Mouse (Mus musculus) ES-E14 (cell line): ENCODE results near the gene Slc35f1.

ENCODE experiments used
- CHD2 ChIP-seq: IDR thresholded peaks from 2 replicates; pipeline ENCODE4 v1.6.1; 2014; ENCODE audit warnings: mild to moderate bottlenecking, low read depth, low read length, inconsistent platforms
- HCFC1 ChIP-seq: IDR thresholded peaks from 2 replicates; pipeline ENCODE4 v1.6.1; 2012; ENCODE audit warnings: low read length, inconsistent platforms, borderline replicate concordance; ENCODE audit not compliant: insufficient read depth
- MAFK ChIP-seq: IDR thresholded peaks from 2 replicates; pipeline ENCODE4 v1.6.1; 2014; ENCODE audit warnings: mild to moderate bottlenecking, low read depth, low read length, inconsistent platforms; ENCODE audit not compliant: insufficient read depth
- ZC3H11A ChIP-seq: IDR thresholded peaks from 2 replicates; pipeline ENCODE4 v1.6.1; 2012; ENCODE audit warnings: low read depth, mild to moderate bottlenecking, inconsistent platforms, low read length, borderline replicate concordance
- ZNF384 ChIP-seq: IDR thresholded peaks from 2 replicates; pipeline ENCODE4 v1.6.1; 2012; ENCODE audit warnings: low read depth, low read length, inconsistent platforms

DNA sequence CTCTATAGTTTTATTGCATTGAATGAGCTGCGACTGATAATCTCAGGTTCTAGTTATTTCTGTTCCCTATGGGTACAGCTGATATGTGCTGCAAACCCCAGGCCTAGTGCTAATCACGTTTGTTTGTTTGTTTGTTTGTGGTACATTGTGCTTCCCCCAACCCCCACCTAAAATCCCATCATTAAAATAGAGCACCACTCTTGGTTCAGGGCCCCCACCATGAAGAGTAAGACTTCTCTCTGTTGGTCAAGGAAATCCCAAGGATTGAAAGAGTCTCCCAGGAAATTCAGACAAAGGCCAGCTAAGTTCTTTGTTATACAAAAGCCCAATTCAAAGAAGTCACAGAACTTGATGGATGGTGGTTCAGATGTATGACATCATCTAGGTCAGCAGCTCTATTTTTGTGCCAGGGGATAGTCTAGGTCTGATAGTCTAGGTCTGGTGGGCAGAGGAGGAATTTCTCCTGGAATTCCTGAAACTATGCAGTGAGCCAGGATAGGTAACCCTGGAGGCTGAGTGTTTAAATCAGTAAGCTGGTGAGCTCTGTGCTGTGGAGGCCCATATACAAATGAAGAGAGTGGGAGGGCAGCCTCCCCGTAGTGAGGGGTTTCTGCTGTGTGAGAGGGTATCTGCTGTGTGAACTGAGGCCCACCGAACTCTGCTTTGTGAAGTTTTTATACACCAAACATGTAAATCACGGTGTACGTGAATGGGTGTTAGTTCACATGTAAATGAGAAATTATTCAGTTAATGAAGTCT lies 187.1 kb downstream of the Slc35f1 start:
- TF ChIP-seq ZC3H11A: no peak
- no peak for TF ChIP-seq MAFK
- TF ChIP-seq HCFC1: no peak
- no peak for TF ChIP-seq CHD2
- no peak for TF ChIP-seq ZNF384
